Mouse (Mus musculus) liver, embryonic 14.5 days (tissue): ENCODE measurements around the gene Dtx3l.

Source experiments
- CTCF ChIP-seq: IDR thresholded peaks from 2 replicates; pipeline ENCODE4 v1.5.1; 2016; ENCODE audit warnings: antibody characterized with exemption, low read depth, control low read depth
- EP300 ChIP-seq: IDR thresholded peaks from 2 replicates; pipeline ENCODE4 v1.6.1; 2016; ENCODE audit warnings: antibody characterized with exemption, low read depth

GRCm38 (mm10) chr16:35949264-35949663, 10.3 kb upstream of the Dtx3l start:
- TF ChIP-seq EP300: no peak
- TF ChIP-seq CTCF: no peak
